Mouse (Mus musculus) MEL (cell line): ENCODE data around the gene Ogfod2. TPM values are rescaled to one million over a fixed set of nuclear protein-coding genes. Genes with fewer than 3 reads are reported as not detected.

Experiments
- DNase-seq: peaks from one replicate; pipeline ENCODE4 v3.0.0; 2011; ENCODE audit warnings: low read depth, low spot score
- H3K27ac ChIP-seq: 2 replicates; pipeline ENCODE4 v1.5.1; 2012; ENCODE audit warnings: low read depth, mild to moderate bottlenecking, control low read depth, low read length, moderate library complexity; ENCODE audit not compliant: control insufficient read depth
- H3K27me3 ChIP-seq, 2 experiments: fragments of 150-350 bp in 1 of 2; sonication (generic) in 1 of 2; 2 replicates each; pipeline ENCODE4 v1.6.1; 2012; ENCODE audit warnings: low read length in 2 of 2, mild to moderate bottlenecking in 2 of 2, improper control_type of control experiment in 1 of 2, moderate library complexity in 1 of 2; ENCODE audit not compliant: insufficient read depth in 2 of 2, control insufficient read depth in 1 of 2
- H3K36me3 ChIP-seq, 2 experiments: 2 replicates each; pipeline ENCODE4 v1.6.1; 2012 to 2014; ENCODE audit warnings: low read length in 2 of 2, improper control_type of control experiment in 1 of 2, inconsistent platforms in 1 of 2, mild to moderate bottlenecking in 1 of 2; ENCODE audit not compliant: insufficient read depth in 2 of 2, control insufficient read depth in 1 of 2
- H3K4me1 ChIP-seq, 2 experiments: fragments of 150-350 bp in 1 of 2; sonication (generic) in 1 of 2; 2 replicates each; pipeline ENCODE4 v1.6.1; 2012; ENCODE audit warnings: low read length in 2 of 2, improper control_type of control experiment in 1 of 2, mild to moderate bottlenecking in 1 of 2; ENCODE audit not compliant: insufficient read depth in 2 of 2, control insufficient read depth in 1 of 2
- H3K4me3 ChIP-seq, 2 experiments: fragments of 150-350 bp in 1 of 2; sonication (generic) in 1 of 2; 2 replicates each; pipeline ENCODE4 v1.5.1; 2012; ENCODE audit warnings: low read depth in 2 of 2, low read length in 2 of 2, mild to moderate bottlenecking in 2 of 2, moderate library complexity in 2 of 2, control low read depth in 1 of 2, improper control_type of control experiment in 1 of 2; ENCODE audit not compliant: control insufficient read depth in 1 of 2, insufficient read depth in 1 of 2
- H3K79me2 ChIP-seq: 2 replicates; pipeline ENCODE4 v1.6.1; 2012; ENCODE audit warnings: mild to moderate bottlenecking, low read length, moderate library complexity; ENCODE audit not compliant: control insufficient read depth, poor library complexity, insufficient read depth
- H3K9ac ChIP-seq: 2 replicates; pipeline ENCODE4 v1.6.1; 2012; ENCODE audit warnings: low read depth, mild to moderate bottlenecking, control low read depth, low read length, moderate library complexity; ENCODE audit not compliant: control insufficient read depth, poor library complexity, severe bottlenecking
- H3K9me3 ChIP-seq: fragments of 150-350 bp; sonication (generic); replicated peaks from 2 replicates; pipeline ENCODE4 v1.6.1; 2012; ENCODE audit warnings: mild to moderate bottlenecking, low read length, improper control_type of control experiment, moderate library complexity; ENCODE audit not compliant: insufficient read depth
- BHLHE40 ChIP-seq: IDR thresholded peaks from 2 replicates; pipeline ENCODE4 v1.6.1; 2012; ENCODE audit warnings: low read depth, mild to moderate bottlenecking, inconsistent platforms, low read length, improper control_type of control experiment, borderline replicate concordance
- CHD2 ChIP-seq: IDR thresholded peaks from 2 replicates; pipeline ENCODE4 v1.6.1; 2011; ENCODE audit warnings: low read length, improper control_type of control experiment
- CTCF ChIP-seq, 3 experiments: IDR thresholded peaks in 2 of 3; conservative IDR thresholded peaks in 1 of 3; 2 replicates each; pipeline ENCODE4 v1.5.1; 2011 to 2012; ENCODE audit warnings: low read length in 3 of 3, low read depth in 2 of 3, mild to moderate bottlenecking in 2 of 3, improper control_type of control experiment in 1 of 3, inconsistent platforms in 1 of 3, mixed read lengths in 1 of 3, moderate library complexity in 1 of 3; ENCODE audit not compliant: control insufficient read depth in 1 of 3, insufficient read depth in 1 of 3, poor library complexity in 1 of 3, severe bottlenecking in 1 of 3
- E2F4 ChIP-seq: IDR thresholded peaks from 2 replicates; pipeline ENCODE4 v1.6.1; 2011; ENCODE audit warnings: low read depth, low read length, improper control_type of control experiment, borderline replicate concordance
- EP300 ChIP-seq, 2 experiments: IDR thresholded peaks; 2 replicates each; pipeline ENCODE4 v1.6.1; 2011; ENCODE audit warnings: improper control_type of control experiment in 2 of 2, low read length in 2 of 2, low read depth in 1 of 2, mild to moderate bottlenecking in 1 of 2
- ETS1 ChIP-seq: IDR thresholded peaks from 2 replicates; pipeline ENCODE4 v1.6.1; 2012; ENCODE audit warnings: low read depth, mild to moderate bottlenecking, inconsistent platforms, low read length, improper control_type of control experiment, moderate library complexity
- GABPA ChIP-seq: IDR thresholded peaks from 2 replicates; pipeline ENCODE4 v1.6.1; 2012; ENCODE audit warnings: low read depth, mild to moderate bottlenecking, inconsistent platforms, low read length, improper control_type of control experiment, moderate library complexity
- KAT2A ChIP-seq: conservative IDR thresholded peaks from 2 replicates; pipeline ENCODE4 v1.6.1; 2012; ENCODE audit warnings: low read depth, low read length, improper control_type of control experiment, inconsistent platforms
- MAFK ChIP-seq: IDR thresholded peaks from 2 replicates; pipeline ENCODE4 v1.6.1; 2011; ENCODE audit warnings: low read depth, mild to moderate bottlenecking, low read length, improper control_type of control experiment, borderline replicate concordance
- MYB ChIP-seq: IDR thresholded peaks from 2 replicates; pipeline ENCODE4 v1.6.1; 2011; ENCODE audit warnings: mild to moderate bottlenecking, low read depth, low read length, improper control_type of control experiment
- MYC ChIP-seq: IDR thresholded peaks from 2 replicates; pipeline ENCODE4 v1.6.1; 2011; ENCODE audit warnings: low read depth, mild to moderate bottlenecking, low read length, improper control_type of control experiment, moderate library complexity
- NELFE ChIP-seq: IDR thresholded peaks from 2 replicates; pipeline ENCODE4 v1.6.1; 2011; ENCODE audit warnings: low read depth, low read length, improper control_type of control experiment
- POLR2A ChIP-seq, 2 experiments: IDR thresholded peaks; 2 replicates each; pipeline ENCODE4 v1.6.1; 2011 to 2012; ENCODE audit warnings: low read length in 2 of 2, mild to moderate bottlenecking in 2 of 2, control low read depth in 1 of 2, improper control_type of control experiment in 1 of 2, low read depth in 1 of 2, moderate library complexity in 1 of 2; ENCODE audit not compliant: control insufficient read depth in 1 of 2, insufficient read depth in 1 of 2, poor library complexity in 1 of 2
- POLR2AphosphoS2 ChIP-seq: IDR thresholded peaks from 2 replicates; pipeline ENCODE4 v1.6.1; 2011; ENCODE audit warnings: low read length, improper control_type of control experiment
- POLR2AphosphoS5 ChIP-seq: IDR thresholded peaks from 2 replicates; pipeline ENCODE4 v1.6.1; 2012; ENCODE audit warnings: low read depth, borderline replicate concordance, mild to moderate bottlenecking, inconsistent platforms, low read length, moderate library complexity, mixed read lengths
- SIN3A ChIP-seq: IDR thresholded peaks from 2 replicates; pipeline ENCODE4 v1.6.1; 2012; ENCODE audit warnings: low read length, improper control_type of control experiment, inconsistent platforms
- TAL1 ChIP-seq: IDR thresholded peaks from 2 replicates; pipeline ENCODE4 v1.6.1; 2012; ENCODE audit warnings: mild to moderate bottlenecking, inconsistent platforms, low read length, moderate library complexity, mixed read lengths
- TBP ChIP-seq: IDR thresholded peaks from 2 replicates; pipeline ENCODE4 v1.8.0; 2011; ENCODE audit warnings: low read depth, low read length, improper control_type of control experiment
- TCF12 ChIP-seq: IDR thresholded peaks from 2 replicates; pipeline ENCODE4 v1.6.1; 2014; ENCODE audit warnings: low read depth, mild to moderate bottlenecking, inconsistent platforms, low read length, improper control_type of control experiment, moderate library complexity
- UBTF ChIP-seq: IDR thresholded peaks from 2 replicates; pipeline ENCODE4 v1.6.1; 2012; ENCODE audit warnings: low read depth, mild to moderate bottlenecking, inconsistent platforms, low read length, improper control_type of control experiment, moderate library complexity, borderline replicate concordance; ENCODE audit not compliant: insufficient read depth
- USF1 ChIP-seq: IDR thresholded peaks from 2 replicates; pipeline ENCODE4 v1.6.1; 2014; ENCODE audit warnings: low read depth, mild to moderate bottlenecking, inconsistent platforms, low read length, improper control_type of control experiment, moderate library complexity
- USF2 ChIP-seq, 2 experiments: IDR thresholded peaks; 2 replicates each; pipeline ENCODE4 v1.6.1; 2011 to 2012; ENCODE audit warnings: improper control_type of control experiment in 2 of 2, low read length in 2 of 2, borderline replicate concordance in 1 of 2, inconsistent platforms in 1 of 2, low read depth in 1 of 2, mild to moderate bottlenecking in 1 of 2; ENCODE audit not compliant: insufficient read depth in 1 of 2
- ZNF384 ChIP-seq: IDR thresholded peaks from 2 replicates; pipeline ENCODE4 v1.6.1; 2012; ENCODE audit warnings: low read depth, mild to moderate bottlenecking, inconsistent platforms, low read length, improper control_type of control experiment
- polyA plus RNA-seq, 2 experiments: library from polyadenylated mRNA; stranded (reverse) in 1 of 2; unstranded in 1 of 2; fragments of >175 nt in 1 of 2; fragments of >200 nt in 1 of 2; gene quantifications; 2 replicates each; pipeline versions ENCODE4 v1.2.1 to v1.2.4; 2012; ENCODE audit warnings: low replicate concordance in 2 of 2, low read depth in 1 of 2; ENCODE audit not compliant: insufficient read length in 2 of 2, insufficient read depth in 1 of 2, missing spikeins in 1 of 2
- total RNA-seq: library from RNA; depleted of rRNA; stranded (reverse); fragments of 300-350 nt; gene quantifications from 2 replicates; pipeline ENCODE4 v1.2.3, GENCODE M21; 2012

Ogfod2 gene
- total and polyA plus RNA-seq, 3 experiments = 39.8 to 51.2 TPM; not detected in 1

DNA sequence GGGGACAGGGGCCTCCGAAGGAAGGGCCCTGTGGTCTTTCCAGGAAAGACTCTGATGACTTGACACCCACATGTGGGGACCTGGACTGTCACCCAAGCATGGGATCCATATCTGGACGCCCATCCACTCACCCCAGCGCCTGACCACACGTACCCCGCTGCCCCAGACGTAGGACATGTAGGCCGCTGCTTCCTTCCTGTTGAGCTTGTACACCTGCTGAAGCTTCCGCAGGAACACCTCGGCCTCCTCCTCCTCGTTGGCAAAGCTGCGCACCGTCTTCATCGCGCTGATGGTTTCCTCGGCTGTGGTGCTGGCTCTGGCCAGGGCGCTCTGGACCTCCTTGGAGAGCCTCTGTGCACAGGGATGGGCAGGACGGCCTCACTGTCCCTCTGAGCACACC, 32.2 kb upstream of the Ogfod2 start:
- no peak for DNase-seq
- Histone ChIP-seq H3K4me1 (peaks cover 5 to 8% of the 10 kb centered on the region in 2 experiments), H3K79me2 (no peaks in the 10 kb centered on the region), H3K9me3 (no peaks in the 10 kb centered on the region), H3K27me3 (no peaks in the 10 kb centered on the region), H3K27ac (no peak overlapping the region), H3K36me3 (peaks cover 0 to 7% of the 10 kb centered on the region in 2 experiments; a peak in 2 of 4 replicates), H3K4me3 (no peak overlapping the region), H3K9ac (no peak overlapping the region)
- no peak for TF ChIP-seq E2F4
- no peak for TF ChIP-seq POLR2A (IDR thresholded peaks at IDR 0.05; ENCODE audit: control insufficient read depth in 1 of 2, insufficient read depth in 1 of 2, low read depth in 1 of 2, low read length in 2 of 2, poor library complexity in 1 of 2)
- no peak for TF ChIP-seq TCF12
- TF ChIP-seq POLR2AphosphoS2 = no peak
- TF ChIP-seq MYC = no peak

- Histone ChIP-seq H3K9me3 (no peaks in the 10 kb centered on the region), H3K36me3 (no peaks in the 10 kb centered on the region), H3K4me3 (no peak overlapping the region)
- TF ChIP-seq KAT2A (no peak), CTCF (IDR thresholded peaks at IDR 0.05 in 2 of 3, conservative IDR thresholded peaks at IDR 0.05 in 1 of 3; ENCODE audit: control insufficient read depth in 1 of 3, insufficient read depth in 1 of 3, low read depth in 2 of 3, low read length in 3 of 3, poor library complexity in 1 of 3, severe bottlenecking in 1 of 3) (no peak), CHD2 (no peak), TCF12 (no peak), MAFK (no peak), TBP (no peak), USF2 (IDR thresholded peaks at IDR 0.05; ENCODE audit: borderline replicate concordance in 1 of 2, insufficient read depth in 1 of 2, low read depth in 1 of 2, low read length in 2 of 2) (no peak), EP300 (IDR thresholded peaks at IDR 0.05; ENCODE audit: low read depth in 1 of 2, low read length in 2 of 2) (no peak), GABPA (no peak), USF1 (no peak), SIN3A (no peak), ZNF384 (no peak), TAL1 (no peak), POLR2AphosphoS5 (no peak), NELFE (no peak), BHLHE40 (no peak), ETS1 (no peak), MYB (no peak), MYC (no peak), UBTF (no peak)
- TF ChIP-seq, all 39 proteins: peak for 0
- Histone ChIP-seq H3K4me1 (no peaks in the 10 kb centered on the region), H3K9ac (no peak overlapping the region), H3K27me3 (no peaks in the 10 kb centered on the region), H3K27ac (no peak overlapping the region), H3K79me2 (no peaks in the 10 kb centered on the region)
- DNase-seq = no peak
These were observed 29.6 kb upstream of the Ogfod2 start for GRCm38 (mm10) chr5:124082447-124082846.
